Mouse (Mus musculus) lung, postnatal 4 days (tissue): Measurements from ENCODE around the gene Creld2.

Experiments
- DNase-seq, 2 experiments: peaks; one replicate each; pipeline ENCODE4 v3.0.0; 2021

Creld2 gene

GRCm38 (mm10) chr15:88870418-88871185 lies 51.2 kb downstream of the Creld2 start:
- DNase-seq, result no peak

DNA sequence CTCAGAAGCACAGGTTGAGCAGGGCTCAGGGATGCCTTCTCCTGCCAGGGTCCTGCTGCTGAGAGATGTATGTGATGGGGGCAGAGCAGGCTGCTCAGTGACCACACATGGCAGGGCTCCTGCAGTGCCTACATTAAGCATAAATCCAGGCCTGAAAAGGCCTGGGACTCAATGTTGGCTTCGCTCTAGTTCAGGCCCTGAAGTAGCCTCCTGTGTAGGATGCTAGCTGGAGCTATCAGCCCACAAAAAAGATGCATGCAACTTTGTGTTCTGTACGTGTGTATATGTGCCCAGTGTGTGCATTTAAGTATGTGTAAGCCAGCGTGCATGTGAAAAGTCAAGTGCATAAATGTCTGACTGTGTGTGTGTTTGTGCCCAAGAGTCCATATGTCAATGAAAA lies 54.6 kb downstream of the Creld2 start:
- DNase-seq, result no peak

- DNase-seq, result no peak
Observed at GRCm38 (mm10) chr15:88874477-88874876, 55.0 kb downstream of the Creld2 start.

DNA sequence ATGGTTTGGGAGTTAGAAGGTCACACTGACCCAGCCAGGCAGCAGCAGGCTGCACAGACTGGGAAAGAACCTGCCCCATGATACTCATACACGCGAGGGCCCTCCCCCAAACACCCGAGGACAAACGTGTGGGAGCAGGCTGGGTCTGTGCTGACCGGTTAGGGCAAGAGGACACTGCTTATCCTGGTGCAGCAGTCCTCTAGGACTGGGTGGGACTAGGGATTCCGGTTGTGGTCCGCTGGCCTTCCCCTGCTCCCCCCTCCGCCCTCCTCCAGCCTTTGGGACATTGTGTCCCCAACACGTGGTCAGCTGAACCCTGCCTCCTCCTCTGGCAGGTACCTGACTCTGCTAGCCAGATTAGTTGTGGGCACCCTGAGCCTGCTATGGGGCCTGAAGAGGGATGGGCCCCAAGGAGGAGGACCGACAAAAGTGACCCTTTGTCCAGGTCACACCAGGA lies 56.2 kb downstream of the Creld2 start:
- DNase-seq, result no peak
